Mouse (Mus musculus) kidney, adult 2 months (tissue): Measurements from ENCODE around the gene Sorcs2.

Source experiments
- CTCF ChIP-seq: fragments of 200-500 bp; conservative IDR thresholded peaks from 2 replicates; pipeline ENCODE4 v1.5.1; 2011; ENCODE audit warnings: low read depth, mild to moderate bottlenecking, control low read depth, low read length, moderate library complexity, mixed read lengths; ENCODE audit not compliant: insufficient read depth, insufficient read length
- POLR2A ChIP-seq: fragments of 200-500 bp; IDR thresholded peaks from one replicate; pipeline ENCODE4 v1.6.1; 2011; ENCODE audit warnings: low read depth, low read length, control low read depth

GRCm38 (mm10) chr5:36188310-36188709, 209.6 kb downstream of the Sorcs2 start:
- TF ChIP-seq POLR2A (no peak), CTCF (no peak)
